Mouse (Mus musculus): ENCODE measurements around the gene Rab20. TPM values are rescaled to one million over a fixed set of nuclear protein-coding genes. Genes with fewer than 3 reads are reported as not detected.
"Not testable (repeated sequence)": the region's sequence is repeated elsewhere in the genome, so short reads cannot be mapped to it uniquely, and the experiment has no call there.

The Rab20 gene
- total RNA-seq (2021), result under 1 TPM; 0.71 to 0.94 TPM
- long read RNA-seq, partial matches to known transcripts, result 0 of 4 reads
- long read RNA-seq, other reads (novel, unspliced or antisense), result 0 of 4 reads

- peak; percentile 34 to 68 for DNase-seq (ENCODE audit: low spot score in 2 of 2)
These were observed at the start of gene Rab20 for GRCm38 (mm10) chr8:11477811-11478761. Gene Rab20 (minus strand): TSS chr8:11478710.

GRCm38 (mm10) chr8:11523331-11523730, 44.8 kb upstream of the Rab20 start:
- no peak for DNase-seq (ENCODE audit: low spot score in 2 of 2)

GRCm38 (mm10) chr8:11518676-11519075, 40.2 kb upstream of the Rab20 start:
- no peak for DNase-seq (ENCODE audit: low spot score in 2 of 2)

- no peak for DNase-seq (ENCODE audit: low spot score in 2 of 2)
These were observed 39.5 kb upstream of the Rab20 start for GRCm38 (mm10) chr8:11518056-11518396.

- DNase-seq (ENCODE audit: low spot score in 2 of 2), result no peak
These were observed 39.0 kb upstream of the Rab20 start for GRCm38 (mm10) chr8:11517366-11518055.

- DNase-seq (ENCODE audit: low spot score in 2 of 2), result no peak
These were observed 37.8 kb upstream of the Rab20 start for GRCm38 (mm10) chr8:11516292-11516691.

GRCm38 (mm10) chr8:11513247-11513646, 34.7 kb upstream of the Rab20 start:
- no peak for DNase-seq (ENCODE audit: low spot score in 2 of 2)

- DNase-seq (ENCODE audit: low spot score in 2 of 2), result no peak
These were observed 34.2 kb upstream of the Rab20 start for GRCm38 (mm10) chr8:11512711-11513110.

GRCm38 (mm10) chr8:11510971-11511370, 32.5 kb upstream of the Rab20 start:
- no peak for DNase-seq (ENCODE audit: low spot score in 2 of 2)

- DNase-seq (ENCODE audit: low spot score in 2 of 2), result no peak
These were observed 30.4 kb upstream of the Rab20 start for GRCm38 (mm10) chr8:11508880-11509279.

GRCm38 (mm10) chr8:11506802-11507201, 28.3 kb upstream of the Rab20 start:
- peak; percentile 60 to 66 for DNase-seq (ENCODE audit: low spot score in 2 of 2)

GRCm38 (mm10) chr8:11506074-11506473, 27.6 kb upstream of the Rab20 start:
- no peak for DNase-seq (ENCODE audit: low spot score in 2 of 2)

GRCm38 (mm10) chr8:11503476-11504232, 25.1 kb upstream of the Rab20 start:
- DNase-seq (ENCODE audit: low spot score in 2 of 2), result no peak

- no peak for DNase-seq (ENCODE audit: low spot score in 2 of 2)
These were observed 20.4 kb upstream of the Rab20 start for GRCm38 (mm10) chr8:11498786-11499485.

- no peak for DNase-seq (ENCODE audit: low spot score in 2 of 2)
These were observed 19.8 kb upstream of the Rab20 start for GRCm38 (mm10) chr8:11498281-11498680.

- peak; percentile 81 to 90 for DNase-seq (ENCODE audit: low spot score in 2 of 2)
These were observed 18.8 kb upstream of the Rab20 start, which contains the start of gene Naxd for GRCm38 (mm10) chr8:11497017-11497990. Gene Naxd (plus strand): TSS chr8:11497506.

- DNase-seq (ENCODE audit: low spot score in 2 of 2), result not testable (repeated sequence)
These were observed 13.8 kb upstream of the Rab20 start for GRCm38 (mm10) chr8:11492340-11492739.

- no peak for DNase-seq (ENCODE audit: low spot score in 2 of 2)
These were observed 8.7 kb upstream of the Rab20 start for GRCm38 (mm10) chr8:11487229-11487628.

GRCm38 (mm10) chr8:11486142-11486541, 7.6 kb upstream of the Rab20 start:
- peak; percentile 82 for DNase-seq (ENCODE audit: low spot score in 2 of 2)
